Mouse (Mus musculus) liver, embryonic 14.5 days (tissue): ENCODE data around the gene Ttyh3.

ENCODE experiments used
- CTCF ChIP-seq: IDR thresholded peaks from 2 replicates; pipeline ENCODE4 v1.5.1; 2016; ENCODE audit warnings: antibody characterized with exemption, low read depth, control low read depth
- EP300 ChIP-seq: IDR thresholded peaks from 2 replicates; pipeline ENCODE4 v1.6.1; 2016; ENCODE audit warnings: antibody characterized with exemption, low read depth

- TF ChIP-seq CTCF (peak; percentile 65), EP300 (no peak)
These were observed 4.6 kb downstream of the Ttyh3 start for GRCm38 (mm10) chr5:140644263-140644662.
